Mouse (Mus musculus) testis, adult 2 months (tissue): ENCODE data around the gene Ctsh.

ENCODE experiments used
- CTCF ChIP-seq: fragments of 200-500 bp; IDR thresholded peaks from 2 replicates; pipeline ENCODE4 v1.5.1; 2012; ENCODE audit warnings: low read depth, mild to moderate bottlenecking, inconsistent platforms, low read length, moderate library complexity; ENCODE audit not compliant: control insufficient read depth, insufficient read depth, insufficient replicate concordance
- POLR2A ChIP-seq: fragments of 200-500 bp; IDR thresholded peaks from 2 replicates; pipeline ENCODE4 v1.6.1; 2012; ENCODE audit warnings: low read depth, mild to moderate bottlenecking, inconsistent platforms, low read length, moderate library complexity; ENCODE audit not compliant: control insufficient read depth

DNA sequence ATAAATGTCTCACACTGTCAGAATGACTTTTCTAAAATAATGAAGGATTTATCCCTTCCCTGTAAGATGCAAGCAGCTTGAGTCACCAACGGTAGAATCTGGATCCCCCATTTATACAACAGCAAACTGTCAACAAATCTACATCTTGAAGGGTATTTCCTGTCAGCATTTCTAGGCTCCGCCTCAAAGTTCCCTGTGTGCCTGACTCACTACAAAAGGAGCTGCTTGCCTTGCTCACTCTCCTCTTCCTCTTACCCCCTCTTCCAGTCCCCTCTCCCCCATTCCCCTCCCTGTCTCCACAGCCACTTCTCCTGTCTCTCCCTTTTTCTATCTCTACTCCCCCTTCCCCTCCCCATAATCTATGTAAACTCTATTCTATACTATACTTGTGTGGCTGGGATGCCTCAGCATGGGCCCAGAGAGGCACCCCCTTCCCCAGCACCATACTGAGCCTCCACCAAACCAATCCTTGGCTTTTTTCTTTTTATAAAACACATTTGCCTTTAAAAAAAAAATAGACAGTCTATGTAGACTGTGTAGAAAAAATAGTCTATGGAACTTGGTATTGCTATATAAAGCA lies 34.0 kb downstream of the Ctsh start:
- TF ChIP-seq CTCF (no peak), POLR2A (no peak)
